Mouse (Mus musculus) embryo, embryonic 9.5 days (tissue): ENCODE measurements around the gene Abcc9.
"Not testable (repeated sequence)": the region's sequence is repeated elsewhere in the genome, so short reads cannot be mapped to it uniquely, and the experiment has no call there.

ENCODE experiments used
- DNase-seq: peaks from one replicate; pipeline ENCODE4 v3.0.0-alpha.2; 2017; ENCODE audit errors: extremely low spot score

Abcc9 gene

GRCm38 (mm10) chr6:142703441-142703930 lies 1.4 kb upstream of the Abcc9 start:
- DNase-seq, result no peak

DNA sequence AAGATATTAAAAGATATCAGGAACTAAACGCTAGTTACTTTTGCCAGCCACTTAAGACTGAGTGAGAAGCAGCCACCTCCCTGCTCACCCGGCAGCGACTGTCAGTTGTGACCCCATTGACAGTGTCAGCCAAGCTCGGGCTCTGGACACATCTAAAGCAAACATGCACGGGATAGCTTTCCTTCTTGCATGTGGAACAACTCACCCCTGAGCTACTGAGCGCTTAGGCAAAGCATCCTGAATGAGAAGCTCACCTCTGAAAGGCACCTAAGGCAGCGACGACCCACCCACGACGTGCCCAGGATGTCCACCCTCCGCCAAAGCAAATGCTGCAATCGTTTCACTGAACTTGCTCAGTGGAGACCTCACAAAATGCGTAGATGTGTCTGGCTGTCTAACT lies 954 bp downstream of the Abcc9 start:
- no peak for DNase-seq

DNA sequence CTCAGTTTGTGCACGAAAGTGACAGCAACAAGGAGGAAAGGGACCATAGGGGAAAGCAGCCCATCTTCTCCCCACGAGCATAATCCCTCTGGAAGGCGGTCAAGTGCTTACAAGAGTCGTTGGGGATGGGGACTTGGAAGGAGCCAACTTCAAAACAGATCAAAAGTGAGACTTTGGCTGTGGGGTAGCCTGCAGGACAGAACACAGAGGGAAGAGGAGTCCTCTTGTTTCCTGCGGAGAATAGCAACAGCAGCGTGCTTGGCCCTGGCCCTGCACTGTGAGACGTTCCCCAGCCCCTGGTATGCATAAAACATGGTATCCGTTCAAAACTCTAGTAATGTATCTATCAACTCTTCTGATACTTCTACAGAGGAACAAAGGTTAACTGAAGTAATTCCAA lies 1.4 kb downstream of the Abcc9 start:
- no peak for DNase-seq

DNA sequence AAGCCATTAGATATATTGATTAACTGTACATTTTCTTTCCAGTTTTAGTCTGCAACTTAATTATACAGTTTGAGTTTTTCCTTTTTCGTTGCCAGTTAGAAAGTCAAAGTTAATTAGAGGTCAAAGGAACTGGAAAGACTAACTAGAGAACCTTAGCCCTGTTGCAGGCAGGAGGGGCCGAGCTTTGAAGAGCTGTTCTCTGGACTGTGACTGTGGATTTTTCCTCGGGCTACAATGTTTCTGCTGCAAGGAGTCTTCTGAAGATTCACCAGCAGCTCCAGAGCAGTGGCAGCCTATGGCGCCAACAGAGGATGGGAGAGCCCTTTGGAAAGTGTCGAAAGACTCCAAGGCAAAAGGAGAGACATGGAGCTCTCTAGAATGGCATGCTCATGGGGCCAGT lies 10.0 kb downstream of the Abcc9 start:
- DNase-seq, result no peak

DNA sequence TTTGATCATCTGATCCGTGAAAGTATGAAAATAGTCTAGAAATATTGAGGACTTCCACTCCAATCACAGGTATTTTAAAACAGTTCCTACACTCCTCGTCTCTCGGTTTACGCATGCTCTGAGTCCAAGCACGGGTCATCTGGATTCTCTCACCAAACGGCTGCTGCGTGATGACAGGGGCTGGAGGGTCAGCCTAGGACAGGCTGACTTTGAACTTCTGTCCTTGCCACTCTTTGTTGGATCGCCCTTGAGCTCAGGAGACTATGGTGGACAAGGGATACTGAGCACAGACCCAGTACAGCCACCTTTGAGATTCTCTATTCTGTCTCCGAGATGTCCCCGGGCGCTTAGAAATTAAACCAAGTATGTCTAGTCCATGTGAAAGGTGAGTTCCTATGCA lies 12.4 kb downstream of the Abcc9 start:
- no peak for DNase-seq

DNA sequence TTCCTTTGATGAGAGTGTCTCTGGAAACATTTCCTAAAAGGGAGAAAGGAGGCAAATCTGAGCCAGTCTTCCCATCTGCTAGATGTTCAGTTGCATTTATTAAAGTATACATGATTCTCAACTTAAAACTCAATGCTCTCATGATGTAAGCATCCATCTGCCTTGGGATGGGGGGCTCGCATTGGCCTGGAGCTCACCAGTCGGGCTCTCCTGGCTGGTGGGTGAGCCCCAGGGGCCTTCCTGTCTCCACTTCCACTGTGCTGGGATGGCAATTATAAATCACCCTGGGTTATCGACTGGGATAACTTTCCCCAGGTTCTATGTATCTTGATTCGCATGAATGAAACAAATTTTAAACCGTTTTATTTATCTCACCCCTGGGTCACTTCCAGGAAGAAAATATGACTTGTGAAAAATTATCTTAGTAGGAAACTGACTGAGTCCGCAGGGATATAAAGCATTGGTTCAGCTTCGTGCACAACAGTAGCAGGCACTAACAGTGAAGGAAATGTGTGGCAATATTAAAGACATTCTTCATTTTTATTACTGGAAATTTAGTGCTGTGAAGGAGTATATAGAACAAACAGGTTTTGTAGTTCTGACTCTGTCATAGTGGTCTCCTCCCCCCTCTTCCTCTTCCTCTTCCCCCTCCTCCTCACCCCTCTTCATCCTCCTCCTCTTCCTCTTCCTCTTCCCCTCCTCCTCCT lies 19.0 kb downstream of the Abcc9 start:
- no peak for DNase-seq

DNA sequence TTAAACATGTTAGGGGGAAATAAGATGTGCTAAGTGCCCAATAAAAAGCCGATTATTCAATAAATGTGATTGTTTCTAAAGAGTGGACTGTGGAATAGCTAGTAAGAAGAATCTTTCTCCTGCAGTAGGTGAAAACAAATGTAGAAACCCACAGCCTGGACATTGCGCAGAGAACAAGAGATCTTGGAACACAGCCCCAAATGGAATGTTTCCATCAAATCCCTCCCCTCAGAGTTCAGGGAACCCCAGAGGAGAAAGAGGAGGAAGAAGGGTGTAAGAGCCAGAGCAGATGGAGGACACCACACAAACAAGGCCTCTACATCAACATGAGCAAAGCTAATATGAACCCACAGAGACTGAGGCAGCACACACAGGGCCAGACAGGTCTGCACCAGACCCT lies 32.1 kb downstream of the Abcc9 start:
- no peak for DNase-seq

- no peak for DNase-seq
Observed at GRCm38 (mm10) chr6:142669343-142669742, 32.8 kb downstream of the Abcc9 start.

GRCm38 (mm10) chr6:142668831-142669230 lies 33.3 kb downstream of the Abcc9 start:
- DNase-seq, result no peak

DNA sequence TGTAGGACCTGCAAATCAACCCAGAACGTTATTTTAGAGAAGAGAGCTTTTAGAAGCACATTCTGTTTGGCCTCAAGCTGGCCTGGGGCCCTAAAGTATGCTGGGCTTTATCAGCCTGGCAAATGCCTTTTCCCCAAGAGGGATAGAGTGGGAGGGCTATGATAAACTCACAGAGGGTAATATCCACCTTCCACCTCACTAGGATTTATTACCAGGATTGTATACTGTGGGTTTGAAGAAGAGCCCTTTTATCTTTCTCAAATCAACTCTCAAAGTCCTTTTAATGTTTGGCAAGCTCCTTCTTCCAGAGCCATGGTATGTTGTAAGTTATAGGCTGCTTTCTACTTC lies 33.7 kb downstream of the Abcc9 start:
- DNase-seq, result no peak

- DNase-seq, result no peak
Observed at GRCm38 (mm10) chr6:142667701-142668418, 34.3 kb downstream of the Abcc9 start.

DNA sequence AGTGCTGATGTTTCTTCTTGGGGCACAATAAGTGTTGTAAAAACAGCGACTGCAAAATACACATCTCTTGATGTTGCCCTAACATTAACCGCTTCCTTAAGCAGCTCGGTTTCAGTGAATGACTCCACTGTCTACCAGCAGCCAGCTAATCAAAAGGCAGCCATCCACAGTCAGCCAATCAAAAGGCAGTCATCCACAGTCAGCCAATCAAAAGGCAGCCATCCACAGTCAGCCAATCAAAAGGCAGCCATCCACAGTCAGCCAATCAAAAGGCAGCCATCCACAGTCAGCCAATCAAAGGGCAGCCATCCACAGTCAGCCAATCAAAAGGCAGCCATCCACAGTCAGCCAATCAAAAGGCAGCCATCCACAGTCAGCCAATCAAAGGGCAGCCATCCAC lies 40.1 kb downstream of the Abcc9 start:
- DNase-seq, result not testable (repeated sequence)

- no peak for DNase-seq
Observed at GRCm38 (mm10) chr6:142659038-142659437, 43.1 kb downstream of the Abcc9 start.

DNA sequence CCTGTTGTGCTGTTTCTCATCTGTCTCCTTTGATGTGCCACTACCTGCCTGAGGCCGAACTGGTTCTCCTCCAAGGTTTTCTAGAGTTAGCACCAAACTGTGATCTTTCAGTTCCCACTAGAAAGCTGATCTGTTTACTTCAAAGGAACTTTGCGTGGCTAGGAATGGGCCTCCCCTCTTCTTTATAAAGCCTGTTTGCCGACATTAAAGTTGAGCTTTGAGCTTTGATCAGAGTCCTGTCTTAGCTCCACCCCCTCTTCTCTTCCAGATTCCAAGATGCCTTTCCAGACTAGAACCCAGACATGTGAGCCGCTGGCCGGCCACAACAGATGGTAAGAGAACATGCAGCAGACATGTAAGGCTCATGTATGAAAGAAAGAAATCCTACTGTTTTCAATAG lies 47.6 kb downstream of the Abcc9 start:
- no peak for DNase-seq

DNA sequence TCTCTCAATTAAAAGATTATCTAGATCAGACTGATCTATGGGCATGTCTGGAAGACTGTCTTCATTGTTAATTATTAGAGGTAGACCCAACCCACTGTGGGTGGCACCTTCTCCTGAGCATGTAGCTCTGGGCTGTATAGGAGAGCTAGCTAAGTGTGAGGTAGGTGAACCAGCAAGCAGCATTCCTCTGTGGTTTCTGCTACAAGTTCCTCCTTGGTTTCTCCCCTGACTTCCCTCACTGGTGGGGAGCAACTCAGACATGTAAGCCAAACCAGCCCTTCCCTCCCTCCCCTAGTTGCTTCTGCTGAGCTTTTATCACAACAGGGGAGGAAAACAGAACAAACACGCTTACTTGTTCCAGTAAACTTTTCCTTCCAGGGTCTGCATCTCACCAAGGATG lies 49.9 kb downstream of the Abcc9 start:
- no peak for DNase-seq

DNA sequence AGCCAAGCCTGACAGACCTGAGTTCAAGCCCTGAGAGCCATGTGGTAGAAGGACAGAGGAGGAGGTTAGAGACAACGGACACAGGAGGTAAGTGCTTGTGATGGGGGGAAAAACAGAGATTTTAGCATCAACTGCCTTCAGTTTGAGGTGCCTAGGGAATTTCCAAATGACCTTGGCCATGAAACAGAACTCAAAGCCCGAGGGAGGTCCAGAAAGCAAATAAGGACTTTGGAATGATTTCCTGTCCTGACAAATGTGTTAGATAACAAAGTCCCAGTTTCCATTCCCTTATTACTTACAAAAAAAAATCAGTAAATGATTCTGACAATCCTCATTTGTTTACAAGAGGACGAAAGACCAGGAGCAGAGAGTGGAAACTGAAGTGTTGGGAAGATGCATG lies 52.8 kb downstream of the Abcc9 start:
- DNase-seq, result no peak

- no peak for DNase-seq
Observed at GRCm38 (mm10) chr6:142645474-142645873, 56.6 kb downstream of the Abcc9 start.

GRCm38 (mm10) chr6:142639301-142639700 lies 62.8 kb downstream of the Abcc9 start:
- no peak for DNase-seq

DNA sequence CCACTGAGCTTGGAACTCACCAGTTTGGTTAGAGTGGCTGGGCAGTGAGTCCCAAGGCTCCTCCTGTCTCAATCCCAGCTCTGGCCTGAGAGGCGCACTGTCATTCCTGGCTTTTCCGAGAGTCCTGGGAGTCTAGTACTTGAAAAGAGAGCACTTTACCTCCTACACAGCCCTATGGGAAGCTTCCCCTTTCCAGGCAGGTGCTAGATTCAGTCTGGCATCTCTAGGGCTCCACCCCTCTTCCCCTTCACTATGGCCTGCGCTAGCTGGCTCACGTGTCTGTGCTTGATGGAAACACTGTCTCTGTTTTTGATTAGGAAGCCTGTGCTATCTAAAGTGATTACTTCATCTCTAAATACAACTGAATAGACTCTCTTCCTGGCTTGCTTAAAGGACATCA lies 66.5 kb downstream of the Abcc9 start:
- DNase-seq, result no peak

DNA sequence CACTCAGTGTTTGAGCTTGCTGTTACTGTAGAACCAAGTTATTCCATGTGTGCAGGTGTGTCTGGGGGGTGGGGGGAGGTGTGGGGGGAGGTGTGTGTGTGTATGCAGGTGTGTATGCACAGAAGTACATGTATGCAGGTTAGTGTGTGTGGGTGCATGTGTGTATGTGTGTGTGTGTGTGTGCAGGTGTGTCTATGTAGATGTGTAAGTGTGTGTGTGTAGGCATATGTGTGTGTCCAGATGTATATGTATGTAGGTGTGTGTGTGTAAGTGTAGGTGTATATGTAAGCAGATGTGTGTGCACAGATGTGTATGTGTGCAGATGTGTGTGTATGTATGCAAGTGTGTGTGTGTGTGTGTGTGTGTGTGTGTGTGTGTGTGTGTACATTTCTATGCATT lies 66.9 kb downstream of the Abcc9 start:
- no peak for DNase-seq

- DNase-seq, result no peak
Observed at GRCm38 (mm10) chr6:142634530-142635184, 67.5 kb downstream of the Abcc9 start.

DNA sequence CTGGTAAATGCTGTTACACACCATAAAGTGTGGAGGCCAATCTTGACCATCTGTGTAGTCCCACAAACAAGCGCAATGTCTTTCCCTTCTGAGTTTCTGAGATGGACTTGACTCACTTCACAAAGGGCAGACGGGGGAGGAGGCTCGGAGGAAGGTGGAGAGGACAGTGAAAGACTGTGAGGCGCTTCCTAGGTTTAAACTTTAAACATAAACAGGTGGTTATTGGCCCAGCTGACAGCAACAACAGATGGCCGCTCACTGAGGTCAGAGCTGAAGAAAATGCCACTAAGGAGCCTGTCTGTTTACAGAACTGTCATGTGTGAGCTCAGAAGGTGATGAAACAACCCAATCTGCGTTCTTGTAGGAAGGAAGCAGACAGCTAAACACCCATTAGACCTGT lies 78.8 kb downstream of the Abcc9 start:
- no peak for DNase-seq

- DNase-seq, result no peak
Observed at GRCm38 (mm10) chr6:142616659-142617058, 85.5 kb downstream of the Abcc9 start.
